Mouse (Mus musculus) urinary bladder, adult 2 months (tissue): Measurements from ENCODE around the gene Tab1. TPM values are rescaled to one million over a fixed set of nuclear protein-coding genes. Genes with fewer than 3 reads are reported as not detected.

Experiments used
- DNase-seq: peaks from one replicate; pipeline ENCODE4 v3.0.0; 2022; ENCODE audit warnings: low spot score
- polyA plus RNA-seq: library from polyadenylated mRNA; depleted of rRNA; stranded (reverse); fragments of >200 nt; gene quantifications from 2 replicates; pipeline ENCODE4 v1.2.3, GENCODE M21; 2012

The Tab1 gene
- polyA plus RNA-seq, 1 experiment = 36.7 TPM

GRCm38 (mm10) chr15:80163274-80163673, 30.3 kb downstream of the Tab1 start:
- no peak for DNase-seq

GRCm38 (mm10) chr15:80163716-80164115, 30.8 kb downstream of the Tab1 start:
- DNase-seq = no peak

DNA sequence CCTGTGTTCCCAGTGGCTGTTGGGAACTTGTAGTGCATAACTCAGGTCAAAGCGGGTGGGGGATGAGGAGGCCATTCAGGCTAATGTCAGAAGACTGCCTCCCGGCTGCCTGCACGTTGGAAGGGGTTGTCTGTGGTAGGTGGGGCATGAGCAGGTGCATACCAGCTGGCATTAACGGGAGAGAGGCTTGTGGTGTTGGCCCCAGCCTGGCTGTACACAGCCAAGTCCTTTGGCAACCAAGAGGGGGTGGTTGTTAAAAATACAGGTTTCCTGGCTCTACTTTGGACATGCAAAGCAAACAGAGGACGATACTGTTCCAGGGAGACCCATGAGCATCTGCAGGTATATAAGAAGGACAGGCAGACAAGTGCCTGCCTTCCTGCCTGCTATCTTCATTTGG, 32.5 kb downstream of the Tab1 start:
- DNase-seq = no peak

- no peak for DNase-seq
Measured at GRCm38 (mm10) chr15:80169484-80169883, 36.6 kb downstream of the Tab1 start.

- no peak for DNase-seq
Measured at GRCm38 (mm10) chr15:80170357-80170756, 37.4 kb downstream of the Tab1 start.

- DNase-seq = no peak
Measured at GRCm38 (mm10) chr15:80171286-80171685, 38.4 kb downstream of the Tab1 start.

DNA sequence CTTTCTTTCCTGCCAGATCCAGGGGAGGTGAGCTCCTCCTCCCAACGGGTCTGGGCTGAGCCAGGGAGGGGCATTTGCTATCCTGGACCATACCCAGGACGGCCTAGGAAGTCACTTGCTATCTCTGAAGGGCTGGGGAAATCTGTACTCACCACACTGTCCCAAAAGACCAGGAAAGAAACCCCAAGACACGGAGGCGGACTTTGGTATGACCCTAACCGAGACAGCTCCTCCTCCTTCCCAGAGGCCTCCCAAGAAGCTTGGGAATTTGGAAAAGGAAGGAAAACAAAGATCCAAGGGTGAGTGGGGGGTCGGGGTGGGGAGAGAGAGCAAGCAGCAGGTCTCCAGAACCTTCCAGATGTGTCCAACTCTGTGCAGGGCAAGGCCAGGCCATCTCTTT, 38.9 kb downstream of the Tab1 start:
- no peak for DNase-seq

DNA sequence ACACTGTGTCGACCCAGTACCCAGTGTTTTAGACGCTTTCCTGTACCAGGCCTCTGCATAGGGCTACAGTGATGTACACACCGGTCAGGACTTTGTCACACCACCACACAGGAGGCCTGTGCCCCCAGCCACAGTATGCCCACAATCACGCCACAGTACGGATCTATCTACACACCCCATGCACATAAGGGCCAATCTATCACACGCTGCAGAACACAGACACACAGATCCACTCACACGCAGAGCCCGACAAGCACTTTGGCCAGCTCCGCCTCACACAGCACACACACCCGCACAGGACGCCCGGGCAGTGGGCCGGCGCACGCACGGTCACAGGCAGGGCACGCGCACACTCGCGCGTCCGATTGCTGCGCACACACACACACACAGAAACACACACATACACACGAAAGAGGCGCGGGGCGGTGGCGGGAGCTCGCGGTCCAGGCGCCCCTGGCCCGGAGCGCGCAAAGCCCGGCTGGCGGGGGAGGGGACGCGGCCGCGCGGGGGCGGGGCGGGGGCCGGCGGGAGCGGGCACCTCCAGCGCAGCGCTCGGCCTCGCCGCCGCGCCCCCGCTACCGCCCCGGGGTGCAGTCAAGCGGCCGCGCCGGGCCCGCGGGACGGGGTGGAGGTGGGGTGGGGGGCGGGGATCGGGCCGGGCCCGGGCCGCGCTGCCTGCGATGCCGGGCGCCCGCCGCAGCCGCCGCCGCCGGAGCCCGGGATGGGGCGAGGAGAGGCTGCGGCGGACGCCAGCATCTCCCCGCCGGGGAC, 40.3 kb downstream of the Tab1 start, which contains the start of gene Mgat3:
Gene Mgat3, plus strand, starts transcription at position 721 of the 771 bp plus-strand sequence.
- DNase-seq = peak; percentile 50

DNA sequence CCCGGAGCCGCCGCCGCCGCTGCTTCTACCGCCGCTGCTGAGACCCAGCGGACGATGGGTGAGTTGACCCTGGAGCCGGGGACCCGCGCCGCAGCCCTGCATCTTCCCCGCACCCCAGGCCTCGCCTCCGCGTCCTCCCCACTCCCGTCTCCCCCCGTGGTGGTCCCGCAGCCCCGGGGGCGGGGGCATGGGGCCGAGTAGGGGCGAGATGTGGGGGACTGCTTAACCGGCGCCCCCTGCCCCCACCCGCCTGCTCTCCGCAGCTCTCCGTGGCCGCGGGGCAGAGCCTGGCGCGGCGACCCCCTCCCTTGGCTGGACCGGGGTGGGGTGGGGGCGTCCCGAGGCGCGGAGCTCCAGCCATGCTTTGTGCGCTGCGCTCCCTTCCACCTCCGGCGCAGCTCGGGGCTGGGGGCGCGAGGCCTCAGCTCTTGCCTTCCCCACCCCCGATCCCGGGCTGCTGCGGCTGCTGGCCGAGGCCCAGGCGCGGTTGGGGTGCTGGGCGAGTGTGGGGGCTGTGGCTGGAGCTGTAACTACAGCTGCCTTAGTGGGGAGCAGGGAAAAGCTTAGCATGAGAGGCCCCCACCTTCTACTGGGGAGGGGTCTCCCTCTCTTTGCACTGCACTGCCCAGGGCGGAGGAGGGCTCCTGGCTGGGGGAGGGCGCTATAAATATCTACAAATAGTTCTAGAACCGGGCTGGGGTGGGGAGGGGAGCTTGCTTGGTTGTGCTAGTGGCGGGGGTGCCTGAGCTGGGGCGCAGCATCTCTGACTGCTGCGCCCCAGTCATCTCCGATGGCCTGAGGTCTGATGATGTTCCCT, 41.1 kb downstream of the Tab1 start:
- DNase-seq = no peak

DNA sequence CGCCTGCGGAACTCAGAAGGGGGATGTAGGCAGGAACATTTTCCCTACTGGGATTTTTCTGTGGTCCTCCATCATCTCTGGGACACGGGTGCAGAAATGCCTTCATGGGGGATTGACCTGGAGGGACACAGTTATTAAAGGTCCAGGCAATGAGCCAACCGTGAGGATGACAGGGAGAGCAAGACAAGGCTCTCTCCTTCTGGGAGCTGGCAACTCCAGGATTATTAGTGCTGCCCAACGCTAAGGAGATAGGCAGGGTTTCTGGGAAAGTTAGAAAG, 41.6 kb downstream of the Tab1 start:
- no peak for DNase-seq

DNA sequence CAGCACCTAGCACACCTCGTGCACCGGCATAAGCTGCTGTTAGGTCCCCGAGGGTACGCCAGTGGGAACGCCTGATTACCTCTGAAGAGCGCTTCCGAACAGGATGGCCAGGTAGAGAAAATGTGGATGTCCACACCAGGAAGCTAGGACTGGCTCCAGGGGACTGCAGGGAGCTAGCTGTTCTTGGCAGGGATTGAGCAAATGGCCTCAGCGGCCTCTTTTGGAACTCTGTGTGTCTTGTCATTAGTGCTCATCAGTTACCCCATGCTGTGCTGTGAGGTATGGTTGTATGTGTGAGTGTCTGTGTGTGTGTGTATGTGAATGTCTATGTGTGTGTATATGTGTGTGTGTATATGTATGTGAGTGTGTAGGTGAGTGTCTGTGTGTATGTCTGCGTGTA, 42.4 kb downstream of the Tab1 start:
- DNase-seq = no peak

GRCm38 (mm10) chr15:80175756-80176155, 42.8 kb downstream of the Tab1 start:
- DNase-seq = no peak

GRCm38 (mm10) chr15:80181561-80181960, 48.6 kb downstream of the Tab1 start:
- no peak for DNase-seq

DNA sequence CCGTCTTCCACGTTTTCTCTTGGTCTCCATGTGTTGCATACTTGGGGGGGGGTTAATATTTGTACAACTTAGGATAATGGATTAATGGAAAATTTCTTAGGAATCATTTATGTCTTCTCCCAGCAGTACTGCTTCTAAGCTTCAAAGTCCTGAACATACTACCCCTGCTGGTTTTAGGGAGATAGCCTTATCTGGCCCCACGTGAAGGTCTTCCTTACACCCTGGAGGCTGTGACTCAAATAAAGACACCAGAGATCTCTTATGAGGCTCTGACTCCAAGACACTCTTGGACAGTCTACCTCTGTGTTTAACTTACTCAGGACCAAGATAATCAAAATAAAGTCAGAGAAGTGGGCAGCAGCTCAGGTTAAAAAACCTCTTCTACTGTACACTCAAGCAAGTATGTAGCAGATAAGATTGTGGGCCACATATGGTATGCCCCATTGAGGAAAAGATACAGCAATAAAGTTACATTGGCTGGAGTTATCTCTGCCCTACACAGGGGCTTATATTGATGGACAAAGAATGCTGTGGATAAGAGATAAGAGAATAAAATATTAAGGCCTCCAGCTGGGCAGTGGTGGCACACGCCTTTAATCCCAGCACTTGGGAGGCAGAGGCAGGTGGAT, 49.3 kb downstream of the Tab1 start:
- no peak for DNase-seq

DNA sequence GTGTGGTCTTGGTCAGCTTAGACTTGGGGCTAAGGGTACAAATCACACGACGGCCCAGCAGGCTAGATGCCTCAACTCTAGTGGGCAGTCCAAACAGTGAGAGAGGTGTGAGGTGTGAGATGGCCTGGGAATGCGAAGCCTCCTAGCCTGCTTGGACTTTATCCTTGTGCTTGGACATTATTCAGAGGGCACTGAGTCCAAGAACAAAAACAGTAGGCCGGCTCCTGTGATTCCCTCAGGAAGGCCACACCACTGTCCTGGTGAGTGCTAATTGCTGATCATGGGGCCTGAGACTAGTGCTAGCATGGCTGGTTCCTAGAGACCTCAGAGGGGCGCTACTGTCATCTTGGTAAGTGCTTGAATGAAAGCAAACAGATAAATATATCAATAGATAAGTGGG, 56.0 kb downstream of the Tab1 start:
- DNase-seq = no peak

GRCm38 (mm10) chr15:80190075-80190474, 57.1 kb downstream of the Tab1 start:
- no peak for DNase-seq

DNA sequence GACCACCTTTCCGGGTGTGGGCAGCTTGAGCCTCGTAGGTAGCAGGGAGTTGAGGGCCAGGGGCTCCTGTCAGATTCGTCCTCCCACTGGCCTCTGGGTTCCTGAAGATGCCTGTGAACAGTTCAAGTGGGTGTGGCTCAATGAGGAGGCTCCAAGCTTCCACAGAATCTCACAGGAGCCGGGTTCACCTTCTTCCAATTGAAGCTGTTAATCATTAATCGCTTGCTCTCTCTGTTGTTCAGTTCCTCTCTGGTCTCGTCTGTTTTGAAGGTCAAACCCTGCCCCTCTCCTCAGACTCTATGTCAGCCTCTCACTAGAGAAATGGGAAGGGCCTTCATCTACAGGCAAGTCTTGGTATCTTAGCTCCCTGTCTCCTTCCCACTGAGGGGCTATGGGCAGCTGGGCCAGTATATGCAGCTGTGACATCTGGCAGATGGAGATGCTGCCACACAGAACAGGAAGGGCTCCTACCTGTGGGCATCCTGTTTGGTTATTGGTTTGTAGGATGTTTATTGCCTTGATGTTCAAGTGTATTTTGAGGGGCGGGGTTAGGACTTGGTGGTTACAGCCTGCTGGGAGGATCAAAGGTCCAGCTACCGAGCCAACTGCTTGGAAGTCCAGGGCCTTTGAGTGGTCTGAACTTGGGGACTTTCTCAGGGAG, 58.8 kb downstream of the Tab1 start:
- no peak for DNase-seq

DNA sequence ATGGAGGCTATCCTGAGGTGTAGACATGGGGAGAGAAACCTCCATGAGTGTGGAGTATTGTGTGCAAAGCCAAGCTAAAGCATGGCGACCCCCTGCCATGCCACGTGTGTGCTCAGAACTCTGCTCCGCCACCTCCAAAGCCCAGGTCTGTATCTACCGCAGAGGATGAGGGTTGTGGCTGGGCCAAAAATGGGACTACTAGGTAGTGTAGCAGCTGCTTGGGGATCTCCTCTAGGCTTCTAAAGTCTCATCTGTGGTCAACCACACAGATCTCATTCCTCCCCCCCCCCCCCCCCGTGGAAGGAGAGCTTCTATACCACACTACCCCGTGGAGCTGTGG, 59.3 kb downstream of the Tab1 start:
- no peak for DNase-seq

GRCm38 (mm10) chr15:80192847-80193246, 59.9 kb downstream of the Tab1 start:
- DNase-seq = no peak

GRCm38 (mm10) chr15:80199556-80199955, 66.6 kb downstream of the Tab1 start:
- DNase-seq = no peak

- no peak for DNase-seq
Measured at GRCm38 (mm10) chr15:80202111-80202775, 69.3 kb downstream of the Tab1 start.

DNA sequence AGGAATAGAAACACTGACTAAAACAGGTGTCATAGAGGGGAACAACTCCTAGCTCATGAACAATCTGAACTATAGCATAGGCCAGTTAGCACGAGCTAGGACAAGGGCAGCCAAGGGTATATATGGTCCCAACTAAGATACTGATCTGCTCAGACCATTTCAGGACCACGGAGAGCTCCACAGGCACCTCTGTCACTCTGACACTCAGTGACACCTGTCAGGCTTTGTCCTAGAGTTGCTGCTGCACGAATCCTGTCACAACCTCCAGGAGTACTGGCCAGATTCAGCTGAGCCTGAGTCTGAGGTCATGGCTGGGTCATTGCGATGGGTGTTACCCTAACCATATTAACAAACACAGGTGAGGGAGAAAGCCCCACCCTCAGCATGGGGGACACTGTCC, 70.5 kb downstream of the Tab1 start:
- DNase-seq = no peak
